Mouse (Mus musculus) MEL (cell line): Measurements from ENCODE around the gene Six4.

Experiments
- CTCF ChIP-seq, 3 experiments: IDR thresholded peaks in 2 of 3; conservative IDR thresholded peaks in 1 of 3; 2 replicates each; pipeline ENCODE4 v1.5.1; 2011 to 2012; ENCODE audit warnings: low read length in 3 of 3, low read depth in 2 of 3, mild to moderate bottlenecking in 2 of 3, improper control_type of control experiment in 1 of 3, inconsistent platforms in 1 of 3, mixed read lengths in 1 of 3, moderate library complexity in 1 of 3; ENCODE audit not compliant: control insufficient read depth in 1 of 3, insufficient read depth in 1 of 3, poor library complexity in 1 of 3, severe bottlenecking in 1 of 3
- E2F4 ChIP-seq: IDR thresholded peaks from 2 replicates; pipeline ENCODE4 v1.6.1; 2011; ENCODE audit warnings: low read depth, low read length, improper control_type of control experiment, borderline replicate concordance
- GATA1 ChIP-seq: IDR thresholded peaks from 2 replicates; pipeline ENCODE4 v1.6.1; 2011; ENCODE audit warnings: low read depth, low read length, improper control_type of control experiment
- MAFK ChIP-seq: IDR thresholded peaks from 2 replicates; pipeline ENCODE4 v1.6.1; 2011; ENCODE audit warnings: low read depth, mild to moderate bottlenecking, low read length, improper control_type of control experiment, borderline replicate concordance
- POLR2A ChIP-seq, 2 experiments: IDR thresholded peaks; 2 replicates each; pipeline ENCODE4 v1.6.1; 2011 to 2012; ENCODE audit warnings: low read length in 2 of 2, mild to moderate bottlenecking in 2 of 2, control low read depth in 1 of 2, improper control_type of control experiment in 1 of 2, low read depth in 1 of 2, moderate library complexity in 1 of 2; ENCODE audit not compliant: control insufficient read depth in 1 of 2, insufficient read depth in 1 of 2, poor library complexity in 1 of 2
- POLR2AphosphoS2 ChIP-seq: IDR thresholded peaks from 2 replicates; pipeline ENCODE4 v1.6.1; 2011; ENCODE audit warnings: low read length, improper control_type of control experiment
- TAL1 ChIP-seq: IDR thresholded peaks from 2 replicates; pipeline ENCODE4 v1.6.1; 2012; ENCODE audit warnings: mild to moderate bottlenecking, inconsistent platforms, low read length, moderate library complexity, mixed read lengths
- ZNF384 ChIP-seq: IDR thresholded peaks from 2 replicates; pipeline ENCODE4 v1.6.1; 2012; ENCODE audit warnings: low read depth, mild to moderate bottlenecking, inconsistent platforms, low read length, improper control_type of control experiment

GRCm38 (mm10) chr12:73060805-73061410, 52.3 kb downstream of the Six4 start:
- TF ChIP-seq GATA1: no peak
- TF ChIP-seq CTCF (IDR thresholded peaks at IDR 0.05 in 2 of 3, conservative IDR thresholded peaks at IDR 0.05 in 1 of 3; ENCODE audit: control insufficient read depth in 1 of 3, insufficient read depth in 1 of 3, low read depth in 2 of 3, low read length in 3 of 3, poor library complexity in 1 of 3, severe bottlenecking in 1 of 3): no peak
- TF ChIP-seq POLR2A (IDR thresholded peaks at IDR 0.05; ENCODE audit: control insufficient read depth in 1 of 2, insufficient read depth in 1 of 2, low read depth in 1 of 2, low read length in 2 of 2, poor library complexity in 1 of 2): no peak
- no peak for TF ChIP-seq ZNF384
- TF ChIP-seq TAL1: no peak
- no peak for TF ChIP-seq POLR2AphosphoS2
- no peak for TF ChIP-seq E2F4
- no peak for TF ChIP-seq MAFK
